Mouse (Mus musculus): ENCODE measurements at regions not wholly inside any gene's neighbourhood (a gene's known extent, or its start where the extent isn't known, plus 50 kb on each side); places are given as distances from the start of the nearest gene placed in this dataset.

DNA sequence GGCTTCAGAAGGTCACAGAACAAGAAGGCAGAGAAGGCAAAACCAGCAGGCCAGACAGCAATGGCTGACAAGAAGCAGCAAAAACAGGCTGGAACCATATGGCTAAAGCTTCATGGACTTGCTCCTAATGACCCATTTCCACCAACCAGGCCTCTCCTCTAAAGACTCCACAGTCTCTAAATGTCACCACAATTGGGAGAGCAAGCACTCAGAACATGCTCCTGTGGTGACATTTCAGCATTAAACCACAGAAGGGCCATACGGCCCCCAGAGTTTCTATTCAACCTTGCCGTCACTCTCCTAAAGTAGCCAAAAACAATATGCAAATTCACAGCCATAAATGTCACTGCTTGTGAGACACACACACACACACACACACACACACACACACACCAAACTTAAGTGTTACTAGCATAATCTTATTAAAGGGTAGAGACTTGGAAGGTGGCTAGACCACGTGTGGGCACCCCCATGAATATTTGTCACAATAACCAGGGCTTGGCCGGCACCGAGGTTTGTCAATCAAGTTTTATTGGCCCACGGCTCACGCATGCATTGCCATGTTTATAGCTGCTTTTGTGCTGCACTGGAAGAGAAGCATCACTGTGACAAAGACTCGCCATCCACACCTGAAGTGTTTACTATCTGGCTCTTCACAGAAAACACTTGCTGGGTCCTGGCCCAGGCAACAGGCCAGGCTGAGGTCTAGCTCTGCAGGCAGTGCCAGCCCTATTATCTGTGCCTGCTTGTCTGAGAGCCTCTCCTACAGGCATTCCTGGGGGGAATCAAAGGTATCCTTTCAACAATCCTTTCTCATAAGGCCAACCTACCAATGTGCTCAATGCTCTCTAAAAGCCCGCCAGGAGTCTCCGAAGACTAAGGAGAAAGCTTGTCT, 75.6 kb upstream of the Dap start:
- Histone ChIP-seq H3K4me3 (ENCODE audit: low read depth, low read length) (no peak overlapping the region), H3K36me3 (ENCODE audit: insufficient read depth) (no peaks in the 10 kb centered on the region), H3K4me1 (ENCODE audit: insufficient read depth) (peaks cover 3% of the 10 kb centered on the region; the same call in 1 of the 2 replicates), H3K9me3 (ENCODE audit: low read length) (no peaks in the 10 kb centered on the region), H3K4me2 (ENCODE audit: low read depth) (no peak overlapping the region), H3K27me3 (ENCODE audit: insufficient read depth, low read length) (no peaks in the 10 kb centered on the region), H3K9ac (no peak overlapping the region), H3K27ac (ENCODE audit: low read depth, low read length) (no peak overlapping the region)
- ATAC-seq, result peak; percentile 82
- peak; percentile 46 for DNase-seq
- 42% methylated on average over 10 of the region's 10 CpGs for WGBS
- TF ChIP-seq CTCF (IDR thresholded peaks at IDR 0.05; ENCODE audit: low read depth), result no peak

DNA sequence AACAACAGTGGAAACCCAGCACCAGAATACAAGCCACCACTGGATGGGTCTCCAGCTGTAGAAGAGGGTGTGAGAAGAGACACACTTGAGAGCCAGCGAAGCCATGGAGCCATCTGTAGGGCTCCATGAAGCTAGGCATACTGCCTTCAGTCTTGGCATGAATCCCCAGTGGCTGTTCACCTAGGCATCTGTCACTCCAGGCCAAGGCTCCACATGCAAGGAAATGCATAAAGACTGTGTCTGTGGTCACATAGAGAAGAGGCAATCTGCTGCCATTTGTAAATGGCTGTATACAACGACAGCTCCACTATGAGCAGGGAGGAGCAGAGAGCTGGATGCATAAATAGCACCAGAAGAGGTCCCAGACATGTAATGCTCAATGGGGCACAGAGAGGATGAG, 74.3 kb upstream of the Dap start:
- no peak for ATAC-seq

DNA sequence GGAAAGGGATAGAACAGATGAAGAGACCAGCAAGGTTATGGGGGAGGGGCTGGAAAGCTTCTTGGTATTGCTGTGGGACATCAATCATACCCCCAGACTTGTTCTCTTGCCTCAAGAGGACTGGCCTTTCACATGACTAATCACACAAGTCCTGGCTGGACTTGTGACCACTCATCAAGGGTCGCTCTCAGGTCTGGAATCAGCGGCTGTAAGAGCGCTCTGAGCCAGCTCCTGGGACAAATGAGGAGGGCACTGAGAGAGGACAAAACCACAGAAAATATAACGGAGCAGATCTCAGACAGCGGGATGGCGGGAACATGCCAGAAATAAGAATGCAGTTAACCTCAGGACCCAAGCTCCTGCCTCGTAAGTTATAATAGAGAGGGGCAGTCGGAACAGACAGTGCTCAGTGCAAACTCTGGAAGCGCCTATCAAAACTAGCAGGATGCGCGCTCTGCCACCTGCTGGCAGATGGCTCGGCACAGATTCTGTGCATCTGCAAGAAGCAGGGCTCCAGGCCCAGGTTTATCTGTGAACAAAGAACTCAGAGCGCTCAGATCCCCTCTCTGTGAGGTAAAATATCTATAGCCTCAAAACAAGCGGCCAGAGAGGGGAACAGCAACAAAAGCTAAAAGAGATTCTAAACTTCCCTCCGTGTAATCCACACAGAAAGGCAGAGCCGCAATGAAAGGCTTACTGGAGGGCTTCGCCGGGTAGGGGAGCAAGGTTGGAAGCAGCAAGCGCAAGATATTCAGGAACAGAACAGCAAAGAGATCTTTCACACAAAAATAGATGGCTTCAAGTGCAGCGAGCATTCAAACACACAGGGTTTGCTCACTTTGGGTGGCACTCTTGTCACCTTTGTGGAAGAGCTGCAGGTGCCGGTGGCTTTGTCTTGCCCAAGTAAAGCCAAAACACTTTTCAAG, 73.3 kb upstream of the Dap start:
- Histone ChIP-seq H3K36me3 (ENCODE audit: insufficient read depth) (no peaks in the 10 kb centered on the region), H3K4me1 (ENCODE audit: insufficient read depth) (peaks cover 3% of the 10 kb centered on the region; the same call in 1 of the 2 replicates), H3K9ac (0 out of 2 replicates have a peak overlapping the region, but pooled peaks have one; percentile 14), H3K4me2 (ENCODE audit: low read depth) (peak overlapping the region; percentile 24; the same call in 1 of the 2 replicates), H3K4me3 (ENCODE audit: low read depth, low read length) (no peak overlapping the region), H3K27ac (ENCODE audit: low read depth, low read length) (no peak overlapping the region), H3K9me3 (ENCODE audit: low read length) (no peaks in the 10 kb centered on the region), H3K27me3 (ENCODE audit: insufficient read depth, low read length) (no peaks in the 10 kb centered on the region)
- peak; percentile 76 for TF ChIP-seq CTCF (IDR thresholded peaks at IDR 0.05; ENCODE audit: low read depth)
- DNase-seq (peak; percentile 87), ATAC-seq (peak; percentile 70)
- WGBS, result 24% methylated on average over 21 of the region's 21 CpGs

More for the DNA sequence above, 74.3 kb upstream of the Dap start:
- H3K4me3 ChIP-seq (ENCODE audit: low read depth, low read length), result no peak overlapping the region
- peaks cover 3% of the 10 kb centered on the region; the same call in 1 of the 2 replicates for H3K4me1 ChIP-seq (ENCODE audit: insufficient read depth)
- no peaks in the 10 kb centered on the region for H3K27me3 ChIP-seq (ENCODE audit: insufficient read depth, low read length)
- H3K27ac ChIP-seq (ENCODE audit: low read depth, low read length), result no peak overlapping the region
- TF ChIP-seq CTCF (IDR thresholded peaks at IDR 0.05; ENCODE audit: low read depth), result no peak
- no peaks in the 10 kb centered on the region for H3K36me3 ChIP-seq (ENCODE audit: insufficient read depth)
- 62% methylated on average over 2 of the region's 2 CpGs for WGBS
- H3K4me2 ChIP-seq (ENCODE audit: low read depth), result no peak overlapping the region
- no peak overlapping the region for H3K9ac ChIP-seq
- no peak for DNase-seq
- H3K9me3 ChIP-seq (ENCODE audit: low read length), result no peaks in the 10 kb centered on the region

DNA sequence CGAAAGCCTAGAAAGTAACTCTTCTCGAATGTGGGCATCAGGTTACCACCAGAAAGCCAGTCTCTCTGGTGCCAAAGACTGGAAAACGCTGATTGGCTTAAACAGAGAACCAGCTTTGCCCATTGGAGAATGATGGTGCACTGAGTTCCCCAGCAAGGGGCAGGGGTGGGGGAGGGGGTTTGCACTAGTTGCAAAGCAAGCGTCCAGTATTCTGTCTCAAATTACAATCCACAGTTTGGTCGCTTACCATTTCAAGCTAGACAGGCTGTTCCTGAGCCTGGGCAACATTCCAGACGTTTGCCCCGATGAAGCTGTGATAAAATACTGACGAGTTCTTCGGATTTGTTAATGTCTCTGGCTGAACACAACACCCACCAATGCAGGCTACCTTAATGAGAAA, 69.0 kb upstream of the Dap start:
- TF ChIP-seq CTCF (IDR thresholded peaks at IDR 0.05; ENCODE audit: low read depth), result no peak

DNA sequence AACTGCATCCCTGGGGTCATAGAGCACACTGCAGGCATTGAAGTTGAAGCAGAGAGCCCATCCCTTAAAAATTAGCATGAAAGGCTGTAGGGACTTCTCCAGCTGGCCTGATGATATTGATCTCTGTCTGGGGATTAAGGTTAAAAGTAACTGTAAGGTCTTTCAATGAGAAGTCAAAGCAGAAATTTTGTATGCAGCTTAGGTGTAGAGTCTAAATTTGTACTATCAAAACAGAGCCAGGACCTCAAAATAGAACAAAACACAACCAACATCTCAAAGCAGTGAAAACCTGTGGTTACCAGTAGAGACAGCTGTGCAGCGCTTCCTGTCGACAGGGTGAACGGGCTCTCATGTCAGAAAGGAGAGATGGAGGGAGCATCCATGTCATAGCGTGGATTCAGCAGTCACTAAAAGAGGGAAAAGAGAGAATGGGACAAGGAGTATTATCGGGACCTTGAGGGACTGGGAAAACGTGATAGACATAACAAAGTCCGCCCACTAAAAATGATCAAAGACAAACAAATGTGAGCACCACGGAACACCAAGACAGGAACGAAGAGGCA, 57.5 kb upstream of the Dap start:
- no peak overlapping the region for H3K9ac ChIP-seq
- DNase-seq (no peak), ATAC-seq (no peak)
- TF ChIP-seq CTCF (IDR thresholded peaks at IDR 0.05; ENCODE audit: low read depth), result no peak
- no peak overlapping the region for H3K27ac ChIP-seq (ENCODE audit: low read depth, low read length)
- H3K27me3 ChIP-seq (ENCODE audit: insufficient read depth, low read length), result no peaks in the 10 kb centered on the region
- no peak overlapping the region for H3K4me2 ChIP-seq (ENCODE audit: low read depth)
- 84% methylated on average over 9 of the region's 9 CpGs for WGBS
- H3K9me3 ChIP-seq (ENCODE audit: low read length), result no peaks in the 10 kb centered on the region
- no peaks in the 10 kb centered on the region for H3K4me1 ChIP-seq (ENCODE audit: insufficient read depth)
- no peaks in the 10 kb centered on the region for H3K36me3 ChIP-seq (ENCODE audit: insufficient read depth)
- H3K4me3 ChIP-seq (ENCODE audit: low read depth, low read length), result no peak overlapping the region

More for the DNA sequence above, 69.0 kb upstream of the Dap start:
- H3K27ac ChIP-seq (ENCODE audit: low read depth, low read length), result no peak overlapping the region
- H3K4me2 ChIP-seq (ENCODE audit: low read depth), result no peak overlapping the region
- ATAC-seq (no peak), DNase-seq (peak; percentile 18)
- H3K4me1 ChIP-seq (ENCODE audit: insufficient read depth), result peaks cover 3% of the 10 kb centered on the region; the same call in 1 of the 2 replicates
- H3K9me3 ChIP-seq (ENCODE audit: low read length), result no peaks in the 10 kb centered on the region
- no peak overlapping the region for H3K9ac ChIP-seq
- H3K27me3 ChIP-seq (ENCODE audit: insufficient read depth, low read length), result no peaks in the 10 kb centered on the region
- H3K36me3 ChIP-seq (ENCODE audit: insufficient read depth), result no peaks in the 10 kb centered on the region
- 36% methylated on average over 9 of the region's 9 CpGs for WGBS
- H3K4me3 ChIP-seq (ENCODE audit: low read depth, low read length), result no peak overlapping the region

DNA sequence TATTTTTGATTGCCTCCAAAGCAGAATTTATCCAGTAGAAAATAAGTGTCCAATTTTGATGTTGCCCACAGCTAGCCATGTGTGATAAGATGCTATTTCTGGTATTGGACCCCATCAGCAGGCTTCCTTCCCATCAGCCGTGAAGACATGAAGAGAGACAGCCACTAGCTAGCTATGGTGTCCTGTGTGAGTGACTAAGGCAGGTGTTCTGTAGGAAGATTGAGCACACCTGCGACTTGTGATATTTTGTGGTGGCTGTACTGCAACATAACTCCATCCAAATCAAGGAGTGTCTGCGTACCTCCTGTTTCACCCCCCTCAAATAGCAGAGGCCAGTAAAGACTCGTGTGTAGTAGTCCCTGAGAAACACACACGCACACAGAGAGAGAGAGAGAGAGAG, 56.6 kb upstream of the Dap start:
- no peaks in the 10 kb centered on the region for H3K36me3 ChIP-seq (ENCODE audit: insufficient read depth)
- TF ChIP-seq CTCF (IDR thresholded peaks at IDR 0.05; ENCODE audit: low read depth), result no peak
- no peaks in the 10 kb centered on the region for H3K27me3 ChIP-seq (ENCODE audit: insufficient read depth, low read length)
- no peak overlapping the region for H3K4me3 ChIP-seq (ENCODE audit: low read depth, low read length)
- H3K4me1 ChIP-seq (ENCODE audit: insufficient read depth), result no peaks in the 10 kb centered on the region
- ATAC-seq (no peak), DNase-seq (no peak)
- no peaks in the 10 kb centered on the region for H3K9me3 ChIP-seq (ENCODE audit: low read length)
- 89% methylated on average over 5 of the region's 5 CpGs for WGBS
- H3K27ac ChIP-seq (ENCODE audit: low read depth, low read length), result no peak overlapping the region
- H3K9ac ChIP-seq, result no peak overlapping the region
- H3K4me2 ChIP-seq (ENCODE audit: low read depth), result no peak overlapping the region
